Mouse (Mus musculus) layer of hippocampus, adult 9-11 months (tissue): ENCODE data around the gene Plk1.

Experiments used
- DNase-seq: peaks from one replicate; pipeline ENCODE4 v3.0.0; 2022

The Plk1 gene

GRCm38 (mm10) chr7:122158915-122159902 lies at the start of gene Plk1:
Gene Plk1 (plus strand): TSS chr7:122159439.
- DNase-seq: peak; percentile 70

- no peak for DNase-seq
Measured at GRCm38 (mm10) chr7:122123518-122123917, 35.7 kb upstream of the Plk1 start.

- no peak for DNase-seq
Measured at GRCm38 (mm10) chr7:122125636-122126035, 33.6 kb upstream of the Plk1 start.

GRCm38 (mm10) chr7:122126946-122127345 lies 32.3 kb upstream of the Plk1 start:
- no peak for DNase-seq

GRCm38 (mm10) chr7:122131834-122132233 lies 27.4 kb upstream of the Plk1 start:
- DNase-seq: no peak

GRCm38 (mm10) chr7:122132497-122133337 lies 26.5 kb upstream of the Plk1 start, which contains the start of the genes Palb2 and Dctn5:
Gene Palb2 (minus strand): TSS chr7:122132985.
Gene Dctn5 (plus strand): TSS chr7:122133041.
- DNase-seq: peak; percentile 97

GRCm38 (mm10) chr7:122133338-122133625 lies 26.0 kb upstream of the Plk1 start:
- DNase-seq: no peak

- DNase-seq: no peak
Measured at GRCm38 (mm10) chr7:122135070-122135469, 24.2 kb upstream of the Plk1 start.

GRCm38 (mm10) chr7:122137071-122137470 lies 22.2 kb upstream of the Plk1 start:
- no peak for DNase-seq

GRCm38 (mm10) chr7:122138190-122138589 lies 21.0 kb upstream of the Plk1 start:
- DNase-seq: no peak

- no peak for DNase-seq
Measured at GRCm38 (mm10) chr7:122140991-122141390, 18.2 kb upstream of the Plk1 start.

GRCm38 (mm10) chr7:122152473-122152872 lies 6.8 kb upstream of the Plk1 start:
- no peak for DNase-seq

- no peak for DNase-seq
Measured at GRCm38 (mm10) chr7:122158488-122158887, 751 bp upstream of the Plk1 start.

- no peak for DNase-seq
Measured at GRCm38 (mm10) chr7:122160037-122160436, 798 bp downstream of the Plk1 start.

GRCm38 (mm10) chr7:122163766-122164165 lies 4.5 kb downstream of the Plk1 start:
- no peak for DNase-seq

- DNase-seq: no peak
Measured at GRCm38 (mm10) chr7:122167203-122167602, 8.0 kb downstream of the Plk1 start.

GRCm38 (mm10) chr7:122170705-122171104 lies 11.5 kb downstream of the Plk1 start:
- no peak for DNase-seq

GRCm38 (mm10) chr7:122171613-122172012 lies 12.4 kb downstream of the Plk1 start:
- no peak for DNase-seq

- DNase-seq: no peak
Measured at GRCm38 (mm10) chr7:122180720-122181119, 21.5 kb downstream of the Plk1 start.

GRCm38 (mm10) chr7:122184569-122184968 lies 25.3 kb downstream of the Plk1 start:
- no peak for DNase-seq

GRCm38 (mm10) chr7:122186043-122186442 lies 26.8 kb downstream of the Plk1 start, which contains the start of gene Ern2:
Gene Ern2 (minus strand): TSS chr7:122186207.
- DNase-seq: no peak

- no peak for DNase-seq
Measured at GRCm38 (mm10) chr7:122189484-122189883, 30.2 kb downstream of the Plk1 start.

GRCm38 (mm10) chr7:122191097-122191496 lies 31.9 kb downstream of the Plk1 start:
- no peak for DNase-seq

- no peak for DNase-seq
Measured at GRCm38 (mm10) chr7:122193919-122194318, 34.7 kb downstream of the Plk1 start.
